Mouse (Mus musculus): ENCODE results near the gene Syt8. TPM values are rescaled to one million over a fixed set of nuclear protein-coding genes. Genes with fewer than 3 reads are reported as not detected.
"Not testable (repeated sequence)": the region's sequence is repeated elsewhere in the genome, so short reads cannot be mapped to it uniquely, and the experiment has no call there.

Gene Syt8
- polyA plus RNA-seq, 1 experiment, result 2.4 TPM

GRCm38 (mm10) chr7:142391609-142392008 lies 43.0 kb upstream of the Syt8 start:
- H3K4me1 ChIP-seq (ENCODE audit: control insufficient read depth, insufficient read depth, low read length), result no peaks in the 10 kb centered on the region; the same call in 1 of the 2 replicates
- no peak overlapping the region for H3K27ac ChIP-seq (ENCODE audit: insufficient read depth, low read length)
- H3K4me3 ChIP-seq (ENCODE audit: insufficient read depth, low read length), result no peak overlapping the region
- TF ChIP-seq CTCF (IDR thresholded peaks at IDR 0.05; ENCODE audit: borderline replicate concordance, insufficient read depth, low read length) (no peak), POLR2A (IDR thresholded peaks at IDR 0.05; ENCODE audit: low read depth, low read length) (no peak)

GRCm38 (mm10) chr7:142393191-142393590 lies 41.5 kb upstream of the Syt8 start:
- TF ChIP-seq POLR2A (IDR thresholded peaks at IDR 0.05; ENCODE audit: low read depth, low read length), result no peak
- TF ChIP-seq CTCF (IDR thresholded peaks at IDR 0.05; ENCODE audit: borderline replicate concordance, insufficient read depth, low read length), result no peak
- H3K4me3 ChIP-seq (ENCODE audit: insufficient read depth, low read length), result no peak overlapping the region
- H3K4me1 ChIP-seq (ENCODE audit: control insufficient read depth, insufficient read depth, low read length), result no peaks in the 10 kb centered on the region; the same call in 1 of the 2 replicates
- H3K27ac ChIP-seq (ENCODE audit: insufficient read depth, low read length), result 0 out of 2 replicates have a peak overlapping the region, but pooled peaks have one; percentile 10

GRCm38 (mm10) chr7:142394261-142395190 lies 40.1 kb upstream of the Syt8 start:
- H3K4me3 ChIP-seq (ENCODE audit: insufficient read depth, low read length), result no peak overlapping the region
- H3K4me1 ChIP-seq (ENCODE audit: control insufficient read depth, insufficient read depth, low read length), result no peaks in the 10 kb centered on the region; the same call in 1 of the 2 replicates
- TF ChIP-seq CTCF (IDR thresholded peaks at IDR 0.05; ENCODE audit: borderline replicate concordance, insufficient read depth, low read length) (no peak), POLR2A (IDR thresholded peaks at IDR 0.05; ENCODE audit: low read depth, low read length) (no peak)
- H3K27ac ChIP-seq (ENCODE audit: insufficient read depth, low read length), result no peak overlapping the region

DNA sequence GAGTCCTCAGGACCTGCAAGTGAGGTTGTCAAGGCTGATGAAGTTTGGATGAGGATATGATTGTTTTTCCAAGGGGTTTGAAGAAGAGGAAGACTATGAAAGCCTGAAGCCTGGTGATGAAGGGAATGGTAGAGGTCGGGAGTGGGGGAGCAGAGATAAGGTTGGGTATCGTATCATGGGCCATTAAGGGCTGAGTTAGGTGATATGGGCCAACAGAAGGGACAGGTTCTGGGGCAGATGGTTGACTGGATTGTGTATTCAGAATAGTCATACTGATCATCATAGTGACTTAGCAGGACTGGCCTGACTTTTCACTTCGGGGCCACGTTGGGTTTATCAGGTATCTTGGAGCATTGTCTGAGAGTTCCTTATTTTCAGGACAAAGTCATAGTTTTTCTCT lies 39.2 kb upstream of the Syt8 start:
- H3K27ac ChIP-seq (ENCODE audit: insufficient read depth, low read length), result no peak overlapping the region
- no peaks in the 10 kb centered on the region; the same call in 1 of the 2 replicates for H3K4me1 ChIP-seq (ENCODE audit: control insufficient read depth, insufficient read depth, low read length)
- TF ChIP-seq CTCF (IDR thresholded peaks at IDR 0.05; ENCODE audit: borderline replicate concordance, insufficient read depth, low read length) (no peak), POLR2A (IDR thresholded peaks at IDR 0.05; ENCODE audit: low read depth, low read length) (no peak)
- H3K4me3 ChIP-seq (ENCODE audit: insufficient read depth, low read length), result no peak overlapping the region

DNA sequence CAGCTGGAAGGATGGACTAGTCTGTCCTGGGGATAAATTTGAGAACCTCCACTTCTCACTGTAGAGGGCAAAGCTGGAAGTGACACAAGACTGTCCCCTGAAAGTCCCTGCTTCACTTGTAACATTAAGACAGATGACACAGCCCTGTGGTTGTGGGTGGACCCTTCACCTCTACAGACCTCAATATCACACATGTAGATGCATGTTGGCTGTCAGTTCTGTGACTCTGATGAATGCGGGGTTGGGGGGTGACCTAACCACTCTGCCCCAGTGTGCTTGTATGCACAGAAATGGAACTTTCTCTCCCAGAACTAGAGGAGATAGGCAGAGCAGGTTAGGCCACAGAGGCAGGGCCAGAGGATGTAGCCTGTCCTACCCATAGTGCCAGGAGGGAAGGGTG lies 38.0 kb upstream of the Syt8 start:
- H3K4me3 ChIP-seq (ENCODE audit: insufficient read depth, low read length), result no peak overlapping the region
- TF ChIP-seq CTCF (IDR thresholded peaks at IDR 0.05; ENCODE audit: borderline replicate concordance, insufficient read depth, low read length) (no peak), POLR2A (IDR thresholded peaks at IDR 0.05; ENCODE audit: low read depth, low read length) (no peak)
- H3K27ac ChIP-seq (ENCODE audit: insufficient read depth, low read length), result no peak overlapping the region
- no peaks in the 10 kb centered on the region; the same call in 1 of the 2 replicates for H3K4me1 ChIP-seq (ENCODE audit: control insufficient read depth, insufficient read depth, low read length)

GRCm38 (mm10) chr7:142398052-142398451 lies 36.6 kb upstream of the Syt8 start:
- Histone ChIP-seq H3K4me3 (ENCODE audit: insufficient read depth, low read length) (no peak overlapping the region), H3K27ac (ENCODE audit: insufficient read depth, low read length) (no peak overlapping the region), H3K4me1 (ENCODE audit: control insufficient read depth, insufficient read depth, low read length) (no peaks in the 10 kb centered on the region)
- TF ChIP-seq POLR2A (IDR thresholded peaks at IDR 0.05; ENCODE audit: low read depth, low read length), result no peak
- no peak for TF ChIP-seq CTCF (IDR thresholded peaks at IDR 0.05; ENCODE audit: borderline replicate concordance, insufficient read depth, low read length)

DNA sequence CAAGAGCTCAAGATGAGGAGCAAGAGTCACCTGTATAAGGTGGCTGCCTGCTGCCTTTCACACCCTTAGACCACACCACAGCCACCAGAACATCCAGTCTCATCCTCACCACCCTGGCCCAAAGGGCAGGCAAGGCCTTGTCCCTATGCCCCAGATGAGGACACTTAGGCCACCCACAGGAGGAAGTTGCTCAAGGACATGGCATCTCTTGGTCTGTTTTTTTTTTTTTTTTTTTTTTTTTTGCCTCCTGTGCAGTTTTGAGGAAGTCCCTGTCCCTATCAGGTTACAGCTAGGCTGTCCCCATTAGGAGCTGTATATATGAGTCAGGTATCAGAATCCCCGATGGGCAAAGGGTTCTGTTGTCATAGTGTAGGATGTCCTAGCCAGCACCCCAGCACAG lies 35.4 kb upstream of the Syt8 start:
- no peak for TF ChIP-seq POLR2A (IDR thresholded peaks at IDR 0.05; ENCODE audit: low read depth, low read length)
- TF ChIP-seq CTCF (IDR thresholded peaks at IDR 0.05; ENCODE audit: borderline replicate concordance, insufficient read depth, low read length), result no peak
- H3K4me3 ChIP-seq (ENCODE audit: insufficient read depth, low read length), result no peak overlapping the region
- H3K27ac ChIP-seq (ENCODE audit: insufficient read depth, low read length), result no peak overlapping the region
- no peaks in the 10 kb centered on the region for H3K4me1 ChIP-seq (ENCODE audit: control insufficient read depth, insufficient read depth, low read length)

DNA sequence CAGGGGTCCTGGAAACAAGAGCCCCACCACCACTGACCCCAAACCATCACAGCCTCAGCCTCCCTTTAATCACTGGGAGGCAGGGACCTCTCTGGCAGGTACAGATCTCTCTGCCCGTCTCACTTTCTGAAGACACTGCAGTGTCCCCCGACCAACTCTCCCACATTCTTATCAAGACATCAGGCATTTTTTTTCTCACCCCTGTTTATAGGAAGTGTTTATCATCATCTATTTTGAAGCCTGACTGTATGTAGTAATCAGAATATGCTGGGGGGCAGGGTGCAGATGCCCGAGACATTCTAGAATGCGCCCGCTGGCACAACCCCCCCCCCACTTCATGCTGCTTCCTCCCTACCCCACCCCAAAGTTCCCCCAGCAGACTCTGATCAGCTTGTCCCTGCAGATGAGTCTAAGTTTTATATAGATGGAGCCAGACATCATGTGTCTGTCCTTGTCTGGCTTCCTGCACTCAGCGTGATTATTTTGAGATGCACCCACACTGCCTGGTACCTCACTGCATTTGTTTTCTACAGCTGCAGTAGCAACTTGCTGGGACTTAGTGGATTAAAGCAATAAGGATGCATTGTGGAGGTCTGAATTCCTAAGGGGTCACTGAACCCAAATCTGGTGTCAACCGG lies 34.4 kb upstream of the Syt8 start:
- Histone ChIP-seq H3K27ac (ENCODE audit: insufficient read depth, low read length) (no peak overlapping the region), H3K4me3 (ENCODE audit: insufficient read depth, low read length) (no peak overlapping the region), H3K4me1 (ENCODE audit: control insufficient read depth, insufficient read depth, low read length) (no peaks in the 10 kb centered on the region)
- TF ChIP-seq POLR2A (IDR thresholded peaks at IDR 0.05; ENCODE audit: low read depth, low read length) (no peak), CTCF (IDR thresholded peaks at IDR 0.05; ENCODE audit: borderline replicate concordance, insufficient read depth, low read length) (no peak)

- TF ChIP-seq POLR2A (IDR thresholded peaks at IDR 0.05; ENCODE audit: low read depth, low read length) (no peak), CTCF (IDR thresholded peaks at IDR 0.05; ENCODE audit: borderline replicate concordance, insufficient read depth, low read length) (no peak)
- Histone ChIP-seq H3K27ac (ENCODE audit: insufficient read depth, low read length) (no peak overlapping the region), H3K4me1 (ENCODE audit: control insufficient read depth, insufficient read depth, low read length) (no peaks in the 10 kb centered on the region), H3K4me3 (ENCODE audit: insufficient read depth, low read length) (no peak overlapping the region)
These were observed 33.9 kb upstream of the Syt8 start for GRCm38 (mm10) chr7:142400750-142401142.

DNA sequence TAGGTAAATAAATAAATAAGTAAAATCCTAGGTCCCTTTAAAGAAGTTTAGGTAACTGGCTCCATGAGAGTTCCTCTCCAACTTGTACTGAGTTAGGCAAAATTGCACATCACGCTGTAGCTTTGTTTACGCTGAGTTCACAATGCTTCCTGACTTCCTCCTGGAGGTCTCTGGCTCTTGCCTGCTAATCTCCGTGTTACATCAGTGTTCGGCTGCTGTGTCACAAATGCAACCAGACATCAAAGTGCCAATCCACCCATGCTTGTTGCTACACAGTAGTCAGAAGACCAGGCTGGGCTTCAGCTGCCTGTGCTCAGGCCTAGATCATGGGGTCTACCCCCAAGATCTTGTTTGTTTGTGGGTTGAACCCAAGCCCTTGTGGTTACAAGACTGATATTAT lies 31.1 kb upstream of the Syt8 start:
- H3K27ac ChIP-seq (ENCODE audit: insufficient read depth, low read length), result no peak overlapping the region
- H3K4me1 ChIP-seq (ENCODE audit: control insufficient read depth, insufficient read depth, low read length), result no peaks in the 10 kb centered on the region
- no peak overlapping the region for H3K4me3 ChIP-seq (ENCODE audit: insufficient read depth, low read length)
- TF ChIP-seq POLR2A (IDR thresholded peaks at IDR 0.05; ENCODE audit: low read depth, low read length) (no peak), CTCF (IDR thresholded peaks at IDR 0.05; ENCODE audit: borderline replicate concordance, insufficient read depth, low read length) (no peak)

- H3K27ac ChIP-seq (ENCODE audit: insufficient read depth, low read length); H3K4me1 ChIP-seq (ENCODE audit: control insufficient read depth, insufficient read depth, low read length); H3K4me3 ChIP-seq (ENCODE audit: insufficient read depth, low read length): not testable (repeated sequence)
These were observed 29.5 kb upstream of the Syt8 start for GRCm38 (mm10) chr7:142405134-142405533.
